Comparison of ENCODE assay signal across 12 mouse cellular contexts in the genomic region with DNA sequence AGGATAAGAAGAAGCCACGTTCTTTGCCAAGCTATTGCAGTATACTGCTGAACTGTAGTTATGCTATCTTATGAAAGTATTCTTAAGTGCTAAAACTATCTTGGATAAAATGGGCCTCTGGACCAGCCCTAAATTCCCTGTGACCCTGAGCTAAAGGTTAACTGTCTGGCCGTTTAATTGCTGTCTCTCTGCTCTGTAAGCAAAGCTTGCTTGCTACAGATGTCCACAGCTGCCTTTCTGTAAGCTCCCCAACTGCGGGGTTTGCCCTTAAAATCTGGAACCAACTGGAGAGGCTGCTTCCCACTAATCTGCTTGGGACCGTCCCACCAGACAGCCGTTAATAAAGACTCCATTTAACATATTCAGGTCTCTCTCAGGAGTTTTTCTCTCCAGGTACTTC.
DNase-seq lines count a peak whose midpoint lies in the region; ATAC-seq lines count a peak whose summit lies in the region.
"Had no signal": no experiment of that assay in that cellular context is flagged by ENCODE, and none has a peak within 500 bp of the region (broad histone marks: within the 10 kb centered on the region; RNA-seq: fewer than 3 reads in every experiment).

No protein-coding gene starts in this region.

- peaks cover 10% of the 10 kb centered on the region for H3K9me3 ChIP-seq in heart, embryonic 12.5 days (replicated peaks)
- no peaks in the 10 kb centered on the region for H3K9me3 ChIP-seq in stomach, embryonic 16.5 days (replicated peaks; ENCODE audit: control insufficient read depth, low read length)
- H3K9me3 ChIP-seq: forebrain, embryonic 13.5 days; limb, embryonic 15.5 days had no signal

- H3K4me3 ChIP-seq in heart, embryonic 12.5 days: no peak overlapping the region
- no peak overlapping the region for H3K4me3 ChIP-seq in stomach, embryonic 16.5 days (replicated peaks; ENCODE audit: low read length)
- H3K4me3 ChIP-seq: forebrain, embryonic 13.5 days; limb, embryonic 15.5 days had no signal

- no peaks in the 10 kb centered on the region for H3K36me3 ChIP-seq in heart, embryonic 12.5 days
- no peaks in the 10 kb centered on the region for H3K36me3 ChIP-seq in stomach, embryonic 16.5 days (ENCODE audit: control insufficient read depth, insufficient read depth, low read length)
- H3K36me3 ChIP-seq: limb, embryonic 15.5 days had no signal

- H3K4me1 ChIP-seq in heart, embryonic 12.5 days (replicated peaks): no peaks in the 10 kb centered on the region
- H3K4me1 ChIP-seq in stomach, embryonic 16.5 days (ENCODE audit: control insufficient read depth, insufficient read depth, low read length): peaks cover 13% of the 10 kb centered on the region
- H3K4me1 ChIP-seq: forebrain, embryonic 13.5 days had no signal

- no peak overlapping the region for H3K9ac ChIP-seq in heart, embryonic 12.5 days
- H3K9ac ChIP-seq in stomach, embryonic 16.5 days (ENCODE audit: low read length): no peak overlapping the region
- H3K9ac ChIP-seq: forebrain, embryonic 13.5 days; limb, embryonic 15.5 days had no signal

- no peak overlapping the region for H3K27ac ChIP-seq in heart, embryonic 12.5 days (ENCODE audit: poor library complexity, severe bottlenecking)
- H3K27ac ChIP-seq in stomach, embryonic 16.5 days (ENCODE audit: low read length): peak overlapping the region; percentile 80
- H3K27ac ChIP-seq: forebrain, embryonic 13.5 days; limb, embryonic 15.5 days had no signal

- WGBS in heart, embryonic 12.5 days: 68% methylated on average over 5 of the region's 5 CpGs
- 40% methylated on average over 5 of the region's 5 CpGs for WGBS in stomach, embryonic 16.5 days

- no peak for ATAC-seq in heart, embryonic 12.5 days (ENCODE audit: insufficient number of reproducible peaks, low FRiP score)
- peak; percentile 74 for ATAC-seq in stomach, embryonic 16.5 days (ENCODE audit: insufficient read depth, low FRiP score)
- ATAC-seq: forebrain, embryonic 13.5 days had no signal

- H3K4me2 ChIP-seq in heart, embryonic 12.5 days: no peak overlapping the region
- no peak overlapping the region for H3K4me2 ChIP-seq in stomach, embryonic 16.5 days (ENCODE audit: low read depth, low read length)
- H3K4me2 ChIP-seq: forebrain, embryonic 13.5 days; limb, embryonic 15.5 days had no signal

- H3K27me3 ChIP-seq in heart, embryonic 12.5 days (replicated peaks): 0 out of 2 replicates have a peak, but pooled peaks cover 6% of the 10 kb centered on the region
- no peaks in the 10 kb centered on the region for H3K27me3 ChIP-seq in stomach, embryonic 16.5 days (ENCODE audit: control insufficient read depth, insufficient read depth, low read length)
- H3K27me3 ChIP-seq: forebrain, embryonic 13.5 days; limb, embryonic 15.5 days had no signal

- DNase-seq in heart, adult 11 months: peak; percentile 96
- DNase-seq in urinary bladder, postnatal 14 days (ENCODE audit: low spot score): peak; percentile 53
- no peak for DNase-seq in urinary bladder, adult 2 months (ENCODE audit: low spot score)
- peak; percentile 60 to 64 for DNase-seq in kidney, postnatal 25 days
- DNase-seq in B cell, adult 2 months: no peak
- DNase-seq in spleen, postnatal 10 days (ENCODE audit: low spot score in 2 of 2): no peak
- DNase-seq: adrenal gland, postnatal 36 days; right cerebral cortex, adult 18-20 months had no signal

Comparison
In these comparisons a context has a peak if more than half of its experiments do, and no peak if none do; other contexts are left out.
1. DNase-seq: peak in heart, adult 11 months (single experiment), urinary bladder, postnatal 14 days (single experiment) and kidney, postnatal 25 days (2 of 2); none in urinary bladder, adult 2 months (single experiment), B cell, adult 2 months (0 of 2) and spleen, postnatal 10 days (0 of 2).